Mouse (Mus musculus): ENCODE measurements at regions not wholly inside any gene's neighbourhood (a gene's known extent, or its start where the extent isn't known, plus 50 kb on each side); places are given as distances from the start of the nearest gene placed in this dataset.

DNA sequence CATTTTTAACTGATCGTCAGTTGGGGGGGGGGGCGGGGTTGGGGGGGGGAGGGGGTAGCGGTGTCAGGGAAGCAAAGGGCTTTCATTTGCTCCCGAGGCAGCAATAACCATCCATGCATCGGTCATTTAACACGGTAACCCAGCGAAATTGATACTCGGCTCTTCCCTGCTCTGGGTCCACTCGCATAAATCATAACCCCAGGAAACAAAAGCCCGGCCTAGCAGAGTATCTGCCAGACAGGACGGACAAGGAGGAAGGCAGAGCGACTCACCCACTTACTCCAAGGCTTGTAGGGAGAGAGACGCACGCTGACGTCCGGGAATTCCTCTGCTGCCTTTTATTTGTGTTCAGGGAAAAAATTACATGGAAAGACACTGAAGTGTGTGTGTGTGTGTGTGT lies 319.5 kb downstream of the Gm45692 start:
- 43% methylated on average over 16 of the region's 16 CpGs for WGBS
- Histone ChIP-seq H3K4me3 (peak overlapping the region; percentile 18), H3K9me3 (no peaks in the 10 kb centered on the region), H3K27me3 (ENCODE audit: insufficient read depth, poor library complexity, severe bottlenecking) (no peaks in the 10 kb centered on the region), H3K4me1 (replicated peaks) (peaks cover 34% of the 10 kb centered on the region), H3K27ac (peak overlapping the region; percentile 75), H3K36me3 (no peaks in the 10 kb centered on the region)
- peak; percentile 34 for DNase-seq (ENCODE audit: low spot score)

DNA sequence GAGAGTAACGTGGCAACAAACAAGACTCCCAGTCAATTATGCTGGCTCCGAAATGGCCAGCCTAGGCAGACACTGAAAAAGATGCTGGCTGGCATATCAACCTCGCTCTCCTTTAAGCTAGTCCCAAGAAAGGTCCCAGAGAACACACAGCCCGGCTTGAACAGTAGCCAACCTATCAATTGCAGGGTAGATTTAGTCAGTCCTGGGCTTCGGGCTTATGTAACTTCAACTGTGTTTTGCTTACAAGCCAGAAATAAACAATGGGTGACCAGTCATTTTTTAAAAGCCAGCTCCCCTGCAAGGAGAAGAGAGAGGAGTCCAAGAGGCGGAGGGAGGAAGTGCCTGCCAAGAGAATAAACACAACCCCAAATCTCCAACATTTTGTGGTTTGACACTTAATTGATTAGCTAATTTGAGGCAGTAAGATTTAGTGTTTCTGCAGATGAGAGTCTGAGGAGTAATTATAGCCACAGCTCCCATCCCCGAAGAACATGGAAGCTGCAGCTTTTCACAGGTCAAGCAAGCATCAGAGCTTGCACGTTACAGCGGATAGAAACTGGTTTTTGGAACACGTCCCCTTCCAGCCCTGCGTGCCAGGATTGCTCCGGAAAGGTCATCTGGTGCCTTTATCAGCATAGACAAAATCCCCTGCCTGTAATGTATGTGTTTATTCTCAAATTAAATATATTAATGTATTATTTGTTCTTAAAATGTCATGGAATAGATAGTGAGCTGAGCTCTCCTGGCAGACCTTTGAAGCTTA lies 322.1 kb downstream of the Gm45692 start:
- no peak for DNase-seq (ENCODE audit: low spot score)
- Histone ChIP-seq H3K4me1 (replicated peaks) (peaks cover 34% of the 10 kb centered on the region), H3K4me3 (no peak overlapping the region), H3K36me3 (no peaks in the 10 kb centered on the region), H3K27me3 (ENCODE audit: insufficient read depth, poor library complexity, severe bottlenecking) (no peaks in the 10 kb centered on the region), H3K9me3 (no peaks in the 10 kb centered on the region), H3K27ac (0 out of 2 replicates have a peak overlapping the region, but pooled peaks have one; percentile 40)
- WGBS = 85% methylated on average over 12 of the region's 12 CpGs

DNA sequence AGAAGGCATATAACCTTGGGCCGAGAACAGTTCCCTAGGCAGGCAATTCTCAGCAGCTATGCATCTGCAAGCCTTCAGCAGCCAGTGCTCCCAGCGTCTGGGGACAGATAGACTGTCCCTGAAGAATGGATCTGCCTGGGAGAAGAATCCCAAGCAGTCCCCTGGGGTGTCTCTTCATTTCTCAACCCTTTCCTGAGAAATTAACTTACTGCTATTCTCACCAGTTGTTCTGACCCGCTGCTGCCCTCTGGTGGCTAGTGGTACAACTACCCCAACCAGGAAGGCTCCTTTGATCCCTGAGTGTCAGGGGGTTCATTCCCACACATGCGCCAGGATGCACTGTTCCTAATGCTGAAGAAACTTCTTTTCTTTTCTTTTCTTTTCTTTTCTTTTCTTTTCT lies 323.7 kb downstream of the Gm45692 start:
- 40% methylated on average over 4 of the region's 4 CpGs for WGBS
- DNase-seq (ENCODE audit: low spot score) = peak; percentile 74

DNA sequence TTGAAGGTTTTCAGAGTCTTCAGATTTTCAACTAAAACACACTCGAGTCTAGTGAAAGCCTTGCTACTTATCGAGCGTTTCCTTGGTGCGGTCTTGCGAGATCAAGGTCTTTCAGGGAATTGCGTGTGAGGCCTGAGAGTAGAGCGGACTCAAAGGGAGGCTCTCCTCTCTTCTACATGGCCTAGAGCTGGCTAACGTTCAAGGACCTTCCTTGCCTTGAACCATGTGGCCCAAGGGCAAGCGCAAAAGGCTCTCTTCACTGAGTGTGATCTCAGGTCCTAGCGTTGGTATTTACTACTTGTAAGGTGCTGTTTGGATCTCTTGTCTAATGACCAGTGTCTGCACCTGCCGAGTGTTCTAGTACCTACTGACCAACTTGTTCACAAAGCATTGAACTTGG lies 324.4 kb downstream of the Gm45692 start:
- no peaks in the 10 kb centered on the region for H3K27me3 ChIP-seq (ENCODE audit: insufficient read depth, poor library complexity, severe bottlenecking)
- H3K27ac ChIP-seq = no peak overlapping the region
- WGBS = 92% methylated on average over 11 of the region's 11 CpGs
- peaks cover 17% of the 10 kb centered on the region for H3K4me1 ChIP-seq (replicated peaks)
- no peak for DNase-seq (ENCODE audit: low spot score)
- no peaks in the 10 kb centered on the region for H3K36me3 ChIP-seq
- H3K4me3 ChIP-seq = no peak overlapping the region
- H3K9me3 ChIP-seq = no peaks in the 10 kb centered on the region

More for the DNA sequence above, 323.7 kb downstream of the Gm45692 start:
- no peak overlapping the region for H3K4me3 ChIP-seq
- no peak overlapping the region for H3K27ac ChIP-seq
- peaks cover 24% of the 10 kb centered on the region for H3K4me1 ChIP-seq (replicated peaks)
- H3K27me3 ChIP-seq (ENCODE audit: insufficient read depth, poor library complexity, severe bottlenecking) = no peaks in the 10 kb centered on the region
- H3K9me3 ChIP-seq = no peaks in the 10 kb centered on the region
- no peaks in the 10 kb centered on the region for H3K36me3 ChIP-seq

DNA sequence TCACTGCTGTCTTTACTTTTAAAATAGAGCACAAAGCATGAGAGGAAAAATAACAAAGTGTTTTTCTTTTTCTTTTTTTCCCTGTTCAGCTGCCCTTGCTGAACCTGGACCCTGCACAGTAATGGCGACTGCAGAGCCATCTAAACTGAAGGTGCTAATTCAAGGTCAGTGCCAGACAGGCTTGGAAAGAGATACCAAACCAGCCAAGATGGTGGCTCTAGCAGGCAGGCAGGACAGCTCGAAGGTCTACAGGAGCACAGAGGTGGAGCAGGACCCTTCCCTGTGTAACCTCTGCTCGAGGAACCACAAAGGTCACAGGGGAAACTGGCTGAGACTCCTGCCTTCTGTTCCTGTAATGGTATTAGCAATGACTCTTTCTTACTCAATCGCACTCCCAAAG lies 326.7 kb downstream of the Gm45692 start:
- Histone ChIP-seq H3K9me3 (no peaks in the 10 kb centered on the region), H3K4me1 (replicated peaks) (peaks cover 7% of the 10 kb centered on the region; the same call in 1 of the 2 replicates), H3K4me3 (no peak overlapping the region), H3K36me3 (no peaks in the 10 kb centered on the region), H3K27me3 (ENCODE audit: insufficient read depth, poor library complexity, severe bottlenecking) (no peaks in the 10 kb centered on the region), H3K27ac (no peak overlapping the region)
- WGBS = 85% methylated on average over 4 of the region's 4 CpGs
- no peak for DNase-seq (ENCODE audit: low spot score)

DNA sequence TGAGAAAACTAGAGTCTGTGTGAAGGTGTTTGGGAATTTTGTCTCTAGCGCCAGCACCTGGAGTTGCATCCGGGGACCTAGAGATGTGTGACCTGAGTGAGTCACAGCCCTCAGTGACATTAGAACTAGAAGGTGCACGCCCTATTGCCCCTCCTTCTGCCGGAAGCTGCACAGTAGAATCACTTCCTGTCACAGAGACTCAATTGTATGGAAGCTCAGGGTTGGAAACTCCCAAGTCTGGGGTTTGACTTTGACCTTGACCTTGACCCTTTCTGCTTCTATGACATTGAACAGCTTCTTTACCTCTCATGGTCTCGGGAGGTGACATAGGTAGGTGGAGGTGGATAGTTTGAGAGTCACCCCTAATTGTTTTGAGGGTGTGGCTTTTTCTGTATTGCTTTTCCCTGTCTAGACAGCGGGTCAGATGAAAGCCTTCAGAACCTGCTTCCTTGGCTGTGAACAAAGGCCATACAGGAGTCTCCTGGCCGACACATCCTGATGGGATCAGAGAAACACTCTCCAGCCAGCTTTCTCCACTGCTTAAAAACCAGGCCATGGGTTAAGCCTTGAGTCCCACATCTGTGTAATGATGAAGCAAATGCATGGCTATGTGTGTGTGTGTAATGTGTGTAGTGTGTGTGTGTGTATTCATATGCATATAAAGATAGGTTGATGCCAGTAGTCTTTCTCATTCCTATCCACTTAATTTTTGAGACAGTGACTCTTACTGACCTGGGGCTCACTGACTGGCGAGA lies 328.7 kb downstream of the Gm45692 start:
- no peak for DNase-seq (ENCODE audit: low spot score)
- H3K27ac ChIP-seq = no peak overlapping the region
- H3K4me1 ChIP-seq (replicated peaks) = peaks cover 11% of the 10 kb centered on the region
- H3K27me3 ChIP-seq (ENCODE audit: insufficient read depth, poor library complexity, severe bottlenecking) = no peaks in the 10 kb centered on the region
- no peak overlapping the region for H3K4me3 ChIP-seq
- WGBS = 88% methylated on average over 8 of the region's 8 CpGs
- no peaks in the 10 kb centered on the region for H3K9me3 ChIP-seq
- no peaks in the 10 kb centered on the region for H3K36me3 ChIP-seq

DNA sequence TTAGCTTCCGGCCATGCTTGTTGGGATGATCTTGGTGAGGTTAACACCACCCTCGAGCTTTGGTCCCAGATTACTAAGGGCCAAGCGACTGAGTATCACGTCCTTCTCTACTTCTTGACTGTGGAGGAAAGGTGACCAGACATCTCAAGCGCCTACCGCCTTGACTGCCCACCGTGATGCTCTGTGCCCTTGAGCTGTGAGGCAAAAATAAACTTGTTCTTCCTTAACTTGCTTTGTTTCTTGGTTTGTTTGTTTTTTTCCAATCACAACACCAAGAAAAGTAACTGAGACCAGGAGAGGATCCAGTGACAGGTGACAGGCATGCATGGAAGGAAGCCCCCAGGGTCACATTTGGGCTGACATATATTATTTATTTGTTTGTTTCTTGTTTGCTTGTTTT lies 330.0 kb downstream of the Gm45692 start:
- DNase-seq (ENCODE audit: low spot score) = no peak
- Histone ChIP-seq H3K27ac (no peak overlapping the region), H3K4me1 (replicated peaks) (peaks cover 17% of the 10 kb centered on the region), H3K36me3 (no peaks in the 10 kb centered on the region), H3K4me3 (no peak overlapping the region), H3K9me3 (no peaks in the 10 kb centered on the region), H3K27me3 (ENCODE audit: insufficient read depth, poor library complexity, severe bottlenecking) (no peaks in the 10 kb centered on the region)
- 91% methylated on average over 7 of the region's 7 CpGs for WGBS

DNA sequence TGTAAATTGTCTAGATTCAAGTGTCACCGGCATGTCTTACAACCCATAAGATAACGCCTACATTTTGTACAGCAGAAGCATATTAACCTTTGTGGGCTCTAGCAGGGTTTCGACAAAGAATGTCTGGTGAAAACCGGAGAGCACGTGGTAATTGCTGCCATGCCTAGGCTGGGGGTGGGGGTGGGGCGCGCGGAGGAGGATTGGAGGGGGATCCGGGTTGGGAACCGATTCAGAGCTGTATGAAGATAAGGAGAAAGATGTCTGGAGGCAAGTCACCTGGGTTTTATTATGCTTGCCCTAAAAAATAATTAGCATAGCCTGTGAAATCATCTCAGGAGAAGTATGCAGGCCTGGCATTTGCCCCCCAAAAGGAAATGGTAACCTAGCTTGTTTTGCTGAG lies 331.2 kb downstream of the Gm45692 start:
- no peak overlapping the region for H3K4me3 ChIP-seq
- H3K4me1 ChIP-seq (replicated peaks) = peaks cover 17% of the 10 kb centered on the region
- no peaks in the 10 kb centered on the region for H3K36me3 ChIP-seq
- no peak for DNase-seq (ENCODE audit: low spot score)
- 71% methylated on average over 10 of the region's 10 CpGs for WGBS
- H3K27me3 ChIP-seq (ENCODE audit: insufficient read depth, poor library complexity, severe bottlenecking) = no peaks in the 10 kb centered on the region
- H3K9me3 ChIP-seq = no peaks in the 10 kb centered on the region
- H3K27ac ChIP-seq = no peak overlapping the region

DNA sequence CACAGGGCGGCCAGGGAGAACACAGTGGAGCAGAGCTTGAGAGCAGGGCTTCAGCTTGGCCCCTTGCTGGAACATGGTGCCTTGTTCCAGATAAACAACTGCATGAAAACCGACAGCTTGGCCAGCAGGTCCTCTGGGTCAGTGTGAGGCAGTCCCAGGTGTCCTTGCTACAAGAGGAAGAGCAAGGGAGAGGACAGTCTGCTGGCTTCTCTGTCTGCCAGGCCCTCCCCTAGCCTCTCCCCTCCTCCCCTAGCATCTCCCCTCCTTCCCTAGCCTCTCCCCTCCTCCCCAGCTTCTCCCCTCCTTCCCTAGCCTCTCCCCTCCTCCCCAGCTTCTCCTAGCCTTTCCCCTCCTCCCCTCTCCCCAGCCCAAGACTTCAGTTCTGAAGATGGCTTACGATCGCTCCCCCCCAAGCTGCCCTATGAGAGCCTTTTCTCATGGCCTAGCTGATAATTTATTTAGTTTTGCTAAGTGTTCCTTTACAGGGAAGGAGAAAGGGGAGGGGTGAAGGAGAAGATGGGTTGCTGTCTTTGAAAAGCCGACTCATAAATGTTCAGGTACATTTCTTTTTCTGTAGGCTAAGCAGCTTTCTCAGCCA lies 333.7 kb downstream of the Gm45692 start:
- H3K27ac ChIP-seq = peak overlapping the region; percentile 50
- DNase-seq (ENCODE audit: low spot score) = no peak
- H3K27me3 ChIP-seq (ENCODE audit: insufficient read depth, poor library complexity, severe bottlenecking) = no peaks in the 10 kb centered on the region
- 73% methylated on average over 5 of the region's 5 CpGs for WGBS
- no peak overlapping the region for H3K4me3 ChIP-seq
- H3K36me3 ChIP-seq = no peaks in the 10 kb centered on the region
- peaks cover 17% of the 10 kb centered on the region for H3K4me1 ChIP-seq (replicated peaks)
- H3K9me3 ChIP-seq = no peaks in the 10 kb centered on the region

DNA sequence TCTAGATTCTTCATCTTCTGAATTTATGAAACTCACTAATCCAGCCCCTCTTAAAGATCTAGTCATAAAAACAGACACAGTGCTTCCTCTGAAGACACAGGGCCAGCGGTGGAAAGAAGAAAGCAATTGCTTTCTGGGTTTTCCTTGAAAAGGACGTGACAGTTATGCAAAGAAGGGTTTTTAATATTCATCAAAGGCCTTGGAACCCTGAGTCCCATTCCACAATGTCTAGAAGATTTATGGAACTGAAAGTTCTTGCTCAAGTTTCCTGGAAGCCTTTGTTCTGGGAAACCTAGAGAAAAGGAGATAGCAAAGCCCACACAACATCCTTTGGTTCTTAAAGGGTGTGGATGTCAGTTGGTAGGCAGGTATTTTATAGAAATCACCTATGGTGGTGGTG lies 346.0 kb downstream of the Gm45692 start:
- DNase-seq (ENCODE audit: low spot score) = no peak
- H3K4me3 ChIP-seq = no peak overlapping the region
- H3K27me3 ChIP-seq (ENCODE audit: insufficient read depth, poor library complexity, severe bottlenecking) = peaks cover 21% of the 10 kb centered on the region
- no peaks in the 10 kb centered on the region for H3K36me3 ChIP-seq
- H3K27ac ChIP-seq = no peak overlapping the region
- H3K4me1 ChIP-seq (replicated peaks) = peaks cover 32% of the 10 kb centered on the region
- H3K9me3 ChIP-seq = no peaks in the 10 kb centered on the region
- WGBS = 78% methylated on average over 2 of the region's 2 CpGs

DNA sequence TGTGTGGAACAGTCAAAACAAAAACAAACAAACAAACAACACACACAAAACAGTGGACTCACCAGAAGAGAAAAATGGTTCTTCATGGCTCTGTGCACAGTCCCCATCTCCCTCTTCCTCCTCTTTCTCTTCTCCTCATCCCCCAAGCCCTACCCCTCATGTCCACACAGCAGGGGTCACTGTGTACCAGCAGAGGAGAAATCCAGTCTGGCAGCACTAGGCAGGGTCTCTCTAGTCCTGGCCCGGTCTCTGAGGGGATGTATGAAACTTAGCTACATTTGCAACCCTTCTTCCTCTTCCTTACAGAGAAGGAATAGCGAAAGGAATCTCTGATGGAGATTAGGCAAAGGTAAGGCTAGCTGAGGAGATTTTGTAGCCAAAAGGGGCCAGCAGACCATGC lies 349.1 kb downstream of the Gm45692 start:
- Histone ChIP-seq H3K9me3 (no peaks in the 10 kb centered on the region), H3K27ac (0 out of 2 replicates have a peak overlapping the region, but pooled peaks have one; percentile 3), H3K4me1 (replicated peaks) (peaks cover 52% of the 10 kb centered on the region), H3K36me3 (no peaks in the 10 kb centered on the region), H3K4me3 (no peak overlapping the region), H3K27me3 (ENCODE audit: insufficient read depth, poor library complexity, severe bottlenecking) (peaks cover 36% of the 10 kb centered on the region)
- no peak for DNase-seq (ENCODE audit: low spot score)
- WGBS = 72% methylated on average over 2 of the region's 2 CpGs

DNA sequence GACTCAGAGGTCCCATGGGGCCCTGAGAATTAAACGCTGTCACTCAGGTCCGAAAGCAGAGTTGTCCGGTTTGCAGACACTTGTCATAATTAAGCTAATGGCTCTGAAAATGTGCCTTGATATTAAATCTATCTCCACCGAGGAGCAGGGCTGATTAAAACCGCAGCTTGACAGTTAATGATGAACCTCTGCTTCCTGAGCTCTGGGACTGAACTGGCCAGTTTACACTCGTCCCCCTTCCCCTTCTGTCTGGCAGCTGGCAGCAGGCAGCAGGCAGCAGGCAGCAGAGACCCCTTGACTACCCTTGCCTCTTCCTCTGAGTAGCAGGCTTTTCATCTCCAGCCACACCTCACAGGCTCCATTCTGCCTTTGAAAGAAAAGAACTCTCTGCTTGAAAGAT lies 350.4 kb downstream of the Gm45692 start:
- 51% methylated on average over 6 of the region's 6 CpGs for WGBS
- peak; percentile 41 for DNase-seq (ENCODE audit: low spot score)
- no peaks in the 10 kb centered on the region for H3K9me3 ChIP-seq
- H3K36me3 ChIP-seq = no peaks in the 10 kb centered on the region
- H3K27ac ChIP-seq = peak overlapping the region; percentile 57
- H3K4me3 ChIP-seq = no peak overlapping the region
- peaks cover 52% of the 10 kb centered on the region for H3K4me1 ChIP-seq (replicated peaks)
- peaks cover 40% of the 10 kb centered on the region for H3K27me3 ChIP-seq (ENCODE audit: insufficient read depth, poor library complexity, severe bottlenecking)

Data from hindbrain, embryonic 10.5 days (tissue).